Mouse (Mus musculus): Measurements from ENCODE around the gene Sntb2. TPM values are rescaled to one million over a fixed set of nuclear protein-coding genes. Genes with fewer than 3 reads are reported as not detected.
"Not testable (repeated sequence)": the region's sequence is repeated elsewhere in the genome, so short reads cannot be mapped to it uniquely, and the experiment has no call there.

Gene Sntb2
- polyA plus RNA-seq, 1 experiment from 2014 or later, result 10.3 TPM

- ATAC-seq (ENCODE audit: extremely low read depth, insufficient number of reproducible peaks, low FRiP score, low TSS enrichment), result no peak
- Histone ChIP-seq H3K27me3 (replicated peaks) (no peaks in the 10 kb centered on the region), H3K27ac (replicated peaks) (no peak overlapping the region), H3K4me1 (peaks cover 34% of the 10 kb centered on the region), H3K36me3 (no peaks in the 10 kb centered on the region), H3K9me3 (no peaks in the 10 kb centered on the region), H3K4me3 (no peak overlapping the region), H3K9ac (no peak overlapping the region), H3K4me2 (no peak overlapping the region)
- WGBS, result 64% methylated on average over 7 of the region's 7 CpGs
These were observed 39.2 kb downstream of the Sntb2 start for GRCm38 (mm10) chr8:106974754-106975153.

- 86% methylated on average over 2 of the region's 2 CpGs for WGBS
- Histone ChIP-seq H3K9me3 (no peaks in the 10 kb centered on the region), H3K27me3 (replicated peaks) (no peaks in the 10 kb centered on the region), H3K4me3 (no peak overlapping the region), H3K36me3 (no peaks in the 10 kb centered on the region), H3K27ac (replicated peaks) (no peak overlapping the region), H3K4me1 (peaks cover 26% of the 10 kb centered on the region), H3K9ac (no peak overlapping the region), H3K4me2 (no peak overlapping the region)
- ATAC-seq (ENCODE audit: extremely low read depth, insufficient number of reproducible peaks, low FRiP score, low TSS enrichment), result no peak
These were observed 40.2 kb downstream of the Sntb2 start for GRCm38 (mm10) chr8:106975764-106976163.

GRCm38 (mm10) chr8:106976436-106976835 lies 40.9 kb downstream of the Sntb2 start:
- H3K36me3 ChIP-seq, result no peaks in the 10 kb centered on the region
- H3K27me3 ChIP-seq (replicated peaks), result no peaks in the 10 kb centered on the region
- H3K27ac ChIP-seq (replicated peaks), result no peak overlapping the region
- WGBS, result 72% methylated on average over 4 of the region's 4 CpGs
- no peak overlapping the region for H3K9ac ChIP-seq
- H3K4me2 ChIP-seq, result no peak overlapping the region
- H3K4me3 ChIP-seq, result no peak overlapping the region
- H3K4me1 ChIP-seq, result peaks cover 22% of the 10 kb centered on the region
- no peak for ATAC-seq (ENCODE audit: extremely low read depth, insufficient number of reproducible peaks, low FRiP score, low TSS enrichment)
- no peaks in the 10 kb centered on the region for H3K9me3 ChIP-seq

- no peak overlapping the region for H3K9ac ChIP-seq
- H3K27me3 ChIP-seq (replicated peaks), result no peaks in the 10 kb centered on the region
- 46% methylated on average over 2 of the region's 2 CpGs for WGBS
- H3K4me3 ChIP-seq, result no peak overlapping the region
- no peak for ATAC-seq (ENCODE audit: extremely low read depth, insufficient number of reproducible peaks, low FRiP score, low TSS enrichment)
- H3K27ac ChIP-seq (replicated peaks), result no peak overlapping the region
- H3K9me3 ChIP-seq, result no peaks in the 10 kb centered on the region
- H3K4me1 ChIP-seq, result peaks cover 8% of the 10 kb centered on the region; the same call in 1 of the 2 replicates
- no peak overlapping the region for H3K4me2 ChIP-seq
- H3K36me3 ChIP-seq, result peaks cover 19% of the 10 kb centered on the region
These were observed 43.3 kb downstream of the Sntb2 start for GRCm38 (mm10) chr8:106978755-106979251.

GRCm38 (mm10) chr8:106985404-106985821 lies 49.9 kb downstream of the Sntb2 start:
- H3K9ac ChIP-seq, result no peak overlapping the region
- H3K4me3 ChIP-seq, result no peak overlapping the region
- H3K27ac ChIP-seq (replicated peaks), result no peak overlapping the region
- no peaks in the 10 kb centered on the region for H3K4me1 ChIP-seq
- H3K36me3 ChIP-seq, result peaks cover 31% of the 10 kb centered on the region
- no peak for ATAC-seq (ENCODE audit: extremely low read depth, insufficient number of reproducible peaks, low FRiP score, low TSS enrichment)
- no peak overlapping the region for H3K4me2 ChIP-seq
- no peaks in the 10 kb centered on the region for H3K9me3 ChIP-seq
- H3K27me3 ChIP-seq (replicated peaks), result no peaks in the 10 kb centered on the region
- WGBS, result 86% methylated on average over 9 of the region's 9 CpGs

- ATAC-seq (ENCODE audit: extremely low read depth, insufficient number of reproducible peaks, low FRiP score, low TSS enrichment), result no peak
These were observed 50.4 kb downstream of the Sntb2 start for GRCm38 (mm10) chr8:106985951-106986350.

GRCm38 (mm10) chr8:106987557-106987956 lies 52.0 kb downstream of the Sntb2 start:
- no peaks in the 10 kb centered on the region for H3K9me3 ChIP-seq
- no peak overlapping the region for H3K4me3 ChIP-seq
- no peak overlapping the region for H3K9ac ChIP-seq
- H3K27ac ChIP-seq (replicated peaks), result no peak overlapping the region
- H3K4me1 ChIP-seq, result no peaks in the 10 kb centered on the region
- no peak for ATAC-seq (ENCODE audit: extremely low read depth, insufficient number of reproducible peaks, low FRiP score, low TSS enrichment)
- H3K27me3 ChIP-seq (replicated peaks), result no peaks in the 10 kb centered on the region
- peaks cover 35% of the 10 kb centered on the region for H3K36me3 ChIP-seq
- H3K4me2 ChIP-seq, result no peak overlapping the region

More at GRCm38 (mm10) chr8:106985951-106986350, 50.4 kb downstream of the Sntb2 start:
- no peaks in the 10 kb centered on the region for H3K4me1 ChIP-seq
- no peaks in the 10 kb centered on the region for H3K9me3 ChIP-seq
- peaks cover 31% of the 10 kb centered on the region for H3K36me3 ChIP-seq
- H3K27ac ChIP-seq (replicated peaks), result no peak overlapping the region
- no peak overlapping the region for H3K9ac ChIP-seq
- no peak overlapping the region for H3K4me2 ChIP-seq
- no peak overlapping the region for H3K4me3 ChIP-seq
- no peaks in the 10 kb centered on the region for H3K27me3 ChIP-seq (replicated peaks)

GRCm38 (mm10) chr8:106991393-106991792 lies 55.8 kb downstream of the Sntb2 start:
- no peak for ATAC-seq (ENCODE audit: extremely low read depth, insufficient number of reproducible peaks, low FRiP score, low TSS enrichment)

GRCm38 (mm10) chr8:106996339-106996738 lies 60.8 kb downstream of the Sntb2 start:
- peaks cover 61% of the 10 kb centered on the region for H3K36me3 ChIP-seq
- H3K4me1 ChIP-seq; H3K27me3 ChIP-seq (replicated peaks); H3K27ac ChIP-seq (replicated peaks); H3K9ac ChIP-seq; H3K4me3 ChIP-seq; H3K4me2 ChIP-seq; H3K9me3 ChIP-seq; ATAC-seq (ENCODE audit: extremely low read depth, insufficient number of reproducible peaks, low FRiP score, low TSS enrichment): not testable (repeated sequence)
- WGBS, result 82% methylated on average over 4 of the region's 4 CpGs

More at GRCm38 (mm10) chr8:106991393-106991792, 55.8 kb downstream of the Sntb2 start:
- H3K36me3 ChIP-seq, result peaks cover 46% of the 10 kb centered on the region
- no peaks in the 10 kb centered on the region for H3K27me3 ChIP-seq (replicated peaks)
- H3K9ac ChIP-seq, result no peak overlapping the region
- no peaks in the 10 kb centered on the region for H3K9me3 ChIP-seq
- no peaks in the 10 kb centered on the region for H3K4me1 ChIP-seq
- no peak overlapping the region for H3K4me3 ChIP-seq
- 80% methylated on average over 7 of the region's 7 CpGs for WGBS
- no peak overlapping the region for H3K4me2 ChIP-seq
- no peak overlapping the region for H3K27ac ChIP-seq (replicated peaks)

- H3K4me1 ChIP-seq, result 0 out of 2 replicates have a peak, but pooled peaks cover 3% of the 10 kb centered on the region
- no peak overlapping the region for H3K4me2 ChIP-seq
- H3K4me3 ChIP-seq, result no peak overlapping the region
- WGBS, result 76% methylated on average over 4 of the region's 4 CpGs
- no peak for ATAC-seq (ENCODE audit: extremely low read depth, insufficient number of reproducible peaks, low FRiP score, low TSS enrichment)
- no peak overlapping the region for H3K27ac ChIP-seq (replicated peaks)
- no peaks in the 10 kb centered on the region for H3K27me3 ChIP-seq (replicated peaks)
- no peak overlapping the region for H3K9ac ChIP-seq
- H3K9me3 ChIP-seq, result no peaks in the 10 kb centered on the region
- H3K36me3 ChIP-seq, result peaks cover 53% of the 10 kb centered on the region
These were observed 61.9 kb downstream of the Sntb2 start for GRCm38 (mm10) chr8:106997416-106997815.

GRCm38 (mm10) chr8:106999068-106999467 lies 63.5 kb downstream of the Sntb2 start:
- H3K36me3 ChIP-seq, result peaks cover 43% of the 10 kb centered on the region
- no peak overlapping the region for H3K4me2 ChIP-seq
- ATAC-seq (ENCODE audit: extremely low read depth, insufficient number of reproducible peaks, low FRiP score, low TSS enrichment), result no peak
- no peaks in the 10 kb centered on the region for H3K9me3 ChIP-seq
- no peak overlapping the region for H3K27ac ChIP-seq (replicated peaks)
- 79% methylated on average over 1 of the region's 1 CpGs for WGBS
- H3K9ac ChIP-seq, result no peak overlapping the region
- H3K27me3 ChIP-seq (replicated peaks), result no peaks in the 10 kb centered on the region
- 0 out of 2 replicates have a peak, but pooled peaks cover 3% of the 10 kb centered on the region for H3K4me1 ChIP-seq
- no peak overlapping the region for H3K4me3 ChIP-seq

GRCm38 (mm10) chr8:107002532-107002931 lies 67.0 kb downstream of the Sntb2 start:
- 32% methylated on average over 5 of the region's 5 CpGs for WGBS
- H3K9ac ChIP-seq, result no peak overlapping the region
- H3K4me1 ChIP-seq, result peaks cover 12% of the 10 kb centered on the region; the same call in 1 of the 2 replicates
- ATAC-seq (ENCODE audit: extremely low read depth, insufficient number of reproducible peaks, low FRiP score, low TSS enrichment), result no peak
- no peak overlapping the region for H3K4me3 ChIP-seq
- no peaks in the 10 kb centered on the region for H3K9me3 ChIP-seq
- H3K36me3 ChIP-seq, result peaks cover 38% of the 10 kb centered on the region
- no peaks in the 10 kb centered on the region for H3K27me3 ChIP-seq (replicated peaks)
- no peak overlapping the region for H3K27ac ChIP-seq (replicated peaks)
- no peak overlapping the region for H3K4me2 ChIP-seq
